Mouse (Mus musculus) small intestine, adult 2 months (tissue): ENCODE data around the gene Sec11a.

Experiments used
- CTCF ChIP-seq: fragments of 200-500 bp; IDR thresholded peaks from 2 replicates; pipeline ENCODE4 v1.5.1; 2012; ENCODE audit warnings: low read depth, mild to moderate bottlenecking, control low read depth, inconsistent platforms, low read length, moderate library complexity, mixed read lengths; ENCODE audit not compliant: insufficient replicate concordance, insufficient read length; ENCODE audit errors: extremely low read depth
- POLR2A ChIP-seq: fragments of 200-500 bp; IDR thresholded peaks from 2 replicates; pipeline ENCODE4 v1.6.1; 2012; ENCODE audit warnings: low read depth, mild to moderate bottlenecking, control low read depth, inconsistent platforms, low read length, moderate library complexity

GRCm38 (mm10) chr7:80932777-80933176 lies 14.8 kb downstream of the Sec11a start:
- no peak for TF ChIP-seq CTCF
- no peak for TF ChIP-seq POLR2A
